Mouse (Mus musculus) kidney, postnatal 10 days (tissue): ENCODE results near the gene Itpa.

ENCODE experiments used
- DNase-seq: peaks from one replicate; pipeline ENCODE4 v3.0.0; 2021; ENCODE audit warnings: mixed read lengths

Itpa gene

DNA sequence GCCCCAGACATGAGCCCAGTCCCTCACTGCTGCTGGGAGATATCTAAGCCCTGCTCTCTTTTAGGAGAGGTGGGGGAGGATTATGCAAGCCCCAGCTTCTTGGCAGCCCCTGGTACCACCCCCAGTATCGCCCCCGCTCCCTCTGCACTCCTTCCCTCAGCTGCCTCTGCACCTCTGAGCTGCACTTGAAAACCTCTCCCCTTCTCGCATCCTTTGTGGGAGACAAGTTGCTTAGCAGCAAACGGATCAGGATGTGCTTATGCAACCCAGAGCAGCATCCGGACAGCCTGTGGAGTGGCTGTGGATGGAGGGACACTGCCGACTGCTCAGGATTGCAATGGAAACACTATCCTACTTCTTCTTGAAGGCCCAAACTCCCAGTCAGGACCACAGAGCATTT, 9.9 kb upstream of the Itpa start:
- DNase-seq, result no peak

DNA sequence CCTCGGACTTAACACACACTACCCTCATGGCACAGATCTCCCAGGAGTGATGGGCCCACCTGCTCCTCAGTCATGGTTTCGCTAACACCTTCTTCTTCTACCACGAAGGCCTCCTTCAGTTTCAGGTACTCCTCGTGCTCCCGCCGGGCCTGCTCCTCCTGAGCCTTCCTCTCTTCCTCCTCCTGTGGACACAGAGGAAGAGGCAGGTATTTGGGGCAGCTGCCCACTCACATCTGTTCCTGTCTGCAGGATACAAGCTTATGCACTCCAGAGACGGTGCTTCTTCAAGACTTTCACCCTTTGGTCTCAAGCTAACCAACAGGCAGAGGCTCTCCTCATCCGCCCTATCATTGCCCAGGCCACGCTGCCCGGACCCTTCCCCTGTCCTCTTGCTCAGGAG, 8.9 kb upstream of the Itpa start:
- DNase-seq, result no peak

DNA sequence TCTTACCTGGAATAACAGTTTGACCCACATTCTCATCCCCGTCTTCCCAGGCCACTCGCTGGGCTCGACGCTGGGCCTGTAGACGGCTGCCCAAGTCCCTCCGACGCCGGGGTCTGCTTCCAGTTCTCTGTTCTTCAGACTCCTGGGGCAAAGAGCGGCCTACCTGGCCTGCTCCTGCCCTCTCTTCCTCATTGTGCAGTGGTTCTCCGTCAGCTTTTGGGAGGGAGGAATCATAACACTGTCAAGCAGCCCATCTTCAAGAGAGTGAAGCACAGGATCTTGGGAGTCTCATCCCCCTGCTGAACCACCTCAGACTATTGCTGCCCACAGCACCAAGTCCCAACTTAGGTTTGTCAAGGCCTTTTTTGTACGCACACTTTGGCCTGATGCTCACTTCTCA, 4.1 kb upstream of the Itpa start:
- DNase-seq, result no peak

DNA sequence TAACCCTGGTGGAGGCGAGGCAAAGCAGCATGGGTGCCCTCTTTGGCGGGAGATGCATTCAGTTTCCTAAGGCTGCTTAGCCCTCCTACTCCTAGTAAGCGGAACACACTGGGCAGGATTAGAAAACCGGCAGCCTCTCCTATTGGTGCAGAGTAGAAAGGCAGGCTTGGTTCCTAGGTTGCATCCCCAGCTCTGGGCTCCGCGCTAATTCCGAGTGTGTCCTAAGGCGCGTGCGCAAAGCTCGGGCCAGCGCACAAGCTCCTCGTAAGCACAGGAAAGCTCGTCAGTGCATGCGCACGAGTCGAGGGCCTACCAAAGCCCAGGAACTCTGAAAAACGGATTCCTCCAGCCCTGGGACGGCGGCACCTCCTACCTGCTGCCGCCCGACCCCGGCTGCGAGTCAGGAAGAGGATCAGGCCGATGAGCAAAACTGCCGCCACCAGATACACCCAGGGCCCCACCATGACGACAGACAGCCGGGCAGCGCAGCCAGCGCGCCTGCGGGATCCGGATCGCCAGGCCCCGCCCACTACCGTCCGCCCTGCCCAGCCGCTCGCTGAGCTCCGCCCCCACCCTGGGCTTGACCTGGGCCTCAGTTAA, 3.2 kb upstream of the Itpa start, which contains the start of gene Ddrgk1:
Gene Ddrgk1 (minus strand): TSS at position 558 of the 600 bp plus-strand sequence.
- DNase-seq, result peak; percentile 96

DNA sequence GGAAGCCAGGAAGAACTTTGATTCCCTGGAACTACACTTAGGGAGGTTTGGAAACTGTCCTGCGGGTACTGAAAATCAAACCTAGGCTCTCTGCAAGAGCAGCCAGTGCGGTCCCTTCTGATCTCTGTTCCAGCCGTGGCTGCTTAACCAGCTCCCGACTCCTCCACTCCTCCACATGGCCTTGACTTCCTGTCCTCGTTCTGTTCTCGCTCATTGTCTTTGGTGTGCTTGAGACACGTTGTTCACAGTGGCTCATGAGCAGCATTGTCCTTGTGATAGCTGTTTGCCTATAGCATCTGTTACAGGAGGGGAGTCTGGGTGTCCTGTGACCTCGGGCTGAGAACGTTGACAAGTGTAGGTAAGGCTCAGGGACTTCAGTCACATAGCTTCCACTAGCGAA, 9.8 kb downstream of the Itpa start:
- no peak for DNase-seq

DNA sequence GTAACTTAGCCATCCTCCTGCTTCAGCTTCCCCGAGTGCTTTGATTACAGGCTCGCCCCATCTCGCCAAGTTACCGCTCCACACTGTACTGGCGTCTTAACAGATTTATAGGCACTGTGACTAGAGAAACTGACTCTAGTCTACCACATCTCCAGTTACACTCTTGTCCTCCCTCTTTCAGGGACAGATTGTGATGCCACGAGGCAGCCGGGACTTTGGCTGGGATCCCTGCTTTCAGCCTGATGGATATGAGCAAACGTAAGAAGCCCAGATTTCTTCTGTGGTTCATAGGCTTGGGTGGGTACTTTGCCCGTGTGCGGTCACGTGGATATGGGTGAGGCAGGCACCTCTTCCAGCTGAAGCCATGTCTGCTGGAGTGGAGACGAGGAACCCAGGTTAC, 11.7 kb downstream of the Itpa start:
- no peak for DNase-seq

DNA sequence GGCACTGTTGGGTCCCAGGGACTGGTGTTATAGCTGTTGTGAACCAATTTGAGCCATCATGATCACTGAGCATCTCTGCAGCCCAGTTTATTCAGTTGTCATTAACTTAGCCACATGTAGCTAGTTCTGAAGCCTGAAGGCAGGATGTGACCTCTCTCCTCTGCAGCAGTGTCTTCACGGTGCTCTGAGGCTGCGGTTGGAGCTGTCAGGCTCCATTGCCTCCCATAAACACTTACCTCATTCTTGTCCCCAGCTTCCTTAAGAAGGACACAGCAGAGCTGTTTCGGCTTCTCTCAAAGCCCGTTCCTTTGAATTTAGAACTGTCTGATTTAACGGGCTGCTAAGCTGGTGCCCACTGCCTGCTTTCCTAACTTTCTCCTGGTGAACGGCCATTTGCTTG, 12.5 kb downstream of the Itpa start:
- no peak for DNase-seq

DNA sequence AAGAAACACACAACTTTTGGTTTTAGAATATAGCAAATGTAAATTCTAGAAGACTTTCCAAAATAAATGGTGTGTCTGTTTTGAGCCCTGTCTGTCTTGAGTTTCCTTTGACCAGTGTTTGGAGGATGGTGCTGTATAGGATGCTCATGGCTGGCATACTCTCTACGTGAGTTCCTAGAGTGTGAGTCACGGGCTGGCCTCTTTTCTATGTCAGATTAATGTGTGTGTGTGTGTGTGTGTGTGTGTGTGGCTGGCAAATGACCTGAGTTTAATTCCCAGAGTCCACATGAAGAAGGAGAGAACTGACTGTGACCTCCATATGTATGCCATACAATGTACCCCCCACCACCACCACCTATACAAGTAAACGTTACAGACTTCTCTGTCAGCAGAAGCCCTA, 14.1 kb downstream of the Itpa start:
- no peak for DNase-seq

DNA sequence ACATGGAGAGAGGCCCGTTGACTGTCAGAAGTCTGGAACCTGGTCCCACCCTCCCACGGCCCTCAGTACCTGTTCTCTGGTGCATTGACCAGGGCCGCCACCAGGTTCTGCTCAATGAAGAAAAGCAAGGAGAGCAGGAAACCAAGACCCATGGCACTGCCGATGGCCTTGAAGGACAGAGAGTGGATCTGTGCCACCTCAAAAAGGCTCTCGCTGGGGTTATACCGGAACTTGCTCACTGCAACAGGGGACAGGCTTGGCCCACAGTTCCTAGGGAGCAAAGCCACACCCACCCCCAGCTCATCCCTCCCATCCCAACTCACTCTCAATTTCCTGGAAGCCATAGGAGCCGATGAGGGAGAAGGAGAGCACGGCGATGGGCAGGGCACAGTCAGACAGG, 18.0 kb downstream of the Itpa start:
- DNase-seq, result no peak

DNA sequence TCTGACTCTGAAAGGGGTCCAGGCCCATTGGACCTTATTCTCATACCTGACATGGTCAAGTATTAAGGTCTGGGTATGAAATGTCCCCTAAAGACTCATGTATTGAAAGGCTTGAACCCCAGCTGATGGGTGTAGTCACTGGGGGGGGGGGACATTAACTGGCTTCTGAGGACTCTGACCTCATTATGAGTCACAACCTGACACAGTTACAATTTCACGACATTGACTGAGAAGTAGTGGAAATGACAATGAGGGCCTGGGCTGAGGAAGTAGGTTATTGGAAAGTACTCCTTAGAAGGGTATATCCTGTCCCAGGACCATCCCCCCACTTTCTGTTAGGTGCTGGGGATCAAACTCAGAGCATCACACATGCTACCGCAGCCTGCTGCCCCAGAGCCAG, 21.6 kb downstream of the Itpa start:
- DNase-seq, result no peak

DNA sequence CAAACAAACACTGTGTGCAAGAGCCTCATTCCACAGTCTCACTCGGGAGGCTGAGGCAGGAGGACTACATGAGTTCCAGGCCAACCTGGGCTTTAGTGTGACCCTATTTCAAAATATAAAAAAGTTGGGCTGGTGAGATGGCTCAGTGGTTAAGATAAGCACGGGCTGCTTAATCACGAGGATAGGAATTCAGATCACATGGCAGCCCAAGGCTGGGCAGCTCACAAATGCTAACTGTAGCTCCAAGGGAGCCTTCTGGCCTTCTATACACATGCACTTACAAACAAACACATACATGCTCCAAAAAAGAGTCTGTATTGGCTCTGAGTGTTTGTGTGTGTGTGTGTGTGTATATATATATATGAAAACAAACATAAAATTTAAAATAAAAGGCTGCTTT, 26.2 kb downstream of the Itpa start:
- no peak for DNase-seq

DNA sequence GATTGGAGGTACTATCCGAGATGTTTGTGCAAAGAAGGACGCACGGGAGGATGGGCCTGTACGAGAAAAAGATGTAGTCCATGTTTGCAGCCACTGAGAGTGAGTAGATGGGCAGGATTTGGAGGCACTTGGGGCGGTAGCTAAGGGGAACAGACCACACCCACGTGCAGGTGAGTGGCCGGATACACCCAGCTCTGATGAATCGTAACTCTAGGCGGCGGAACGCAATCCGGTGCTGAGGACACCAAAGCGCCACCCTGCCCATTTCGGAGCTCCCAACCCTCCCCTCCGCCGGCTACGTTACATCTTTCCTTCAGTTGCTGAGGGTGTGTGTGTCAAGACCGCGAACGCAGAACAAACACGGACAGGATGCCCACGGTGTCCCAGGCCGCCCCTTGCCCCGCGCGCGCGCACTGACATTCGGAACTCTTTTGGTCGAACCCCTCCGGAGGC, 29.3 kb downstream of the Itpa start:
- DNase-seq, result peak; percentile 37

DNA sequence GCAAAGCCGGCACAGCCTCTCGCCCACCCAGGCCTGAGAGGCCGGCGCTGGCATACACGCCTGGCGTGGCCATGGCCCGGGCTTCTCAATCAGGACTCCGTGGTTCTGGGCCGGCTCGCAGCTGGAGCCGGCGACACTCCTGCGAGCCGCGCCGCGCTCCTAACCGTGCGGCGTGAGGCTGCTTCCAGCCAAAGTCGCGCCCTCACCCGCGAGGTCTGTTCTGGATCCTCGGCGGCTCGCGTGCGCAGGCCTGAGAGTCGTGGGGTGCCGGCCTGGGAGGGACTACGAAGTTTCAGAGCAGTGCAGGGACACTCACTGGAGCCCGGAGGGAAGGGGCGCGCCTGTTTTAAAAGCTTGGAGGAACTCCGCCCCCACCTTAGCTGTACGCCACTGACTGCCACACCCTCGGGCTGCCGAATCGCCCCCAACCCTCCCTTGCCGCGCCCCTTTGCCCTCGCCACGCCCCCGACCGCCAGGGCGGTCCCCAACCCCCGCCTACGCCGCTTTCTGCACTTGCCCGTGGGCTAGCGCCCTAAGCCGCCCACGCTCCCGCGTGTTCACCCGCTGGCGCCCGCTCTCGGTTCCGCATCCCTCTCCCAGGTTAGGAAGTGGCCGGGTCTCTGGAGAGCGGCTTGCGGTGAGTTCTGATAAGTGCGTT, 29.9 kb downstream of the Itpa start, which contains the start of gene Slc4a11:
Gene Slc4a11 (minus strand): TSS at position 367 of the 658 bp plus-strand sequence.
- DNase-seq, result peak; percentile 82

DNA sequence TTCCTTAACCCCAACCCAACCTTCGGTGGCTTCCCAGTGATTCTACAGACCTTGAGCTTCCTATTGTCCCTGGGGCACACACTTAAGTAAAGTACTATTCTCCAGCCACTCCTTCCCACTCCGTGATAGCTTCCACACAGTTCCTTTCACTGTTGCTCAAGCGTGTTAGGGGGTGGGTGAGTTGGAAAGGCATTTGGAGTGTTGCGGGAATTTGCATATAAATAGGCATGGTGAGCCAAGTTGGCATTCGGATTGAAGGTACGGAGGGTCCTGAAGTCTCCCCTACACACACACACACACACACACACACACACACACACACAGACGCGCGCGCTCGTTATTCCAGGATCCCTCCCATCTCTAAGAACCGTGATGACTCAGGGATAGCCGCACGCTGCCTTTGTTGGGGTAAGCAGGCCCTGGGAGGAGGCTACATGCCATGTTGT, 30.4 kb downstream of the Itpa start:
- DNase-seq, result peak; percentile 17

DNA sequence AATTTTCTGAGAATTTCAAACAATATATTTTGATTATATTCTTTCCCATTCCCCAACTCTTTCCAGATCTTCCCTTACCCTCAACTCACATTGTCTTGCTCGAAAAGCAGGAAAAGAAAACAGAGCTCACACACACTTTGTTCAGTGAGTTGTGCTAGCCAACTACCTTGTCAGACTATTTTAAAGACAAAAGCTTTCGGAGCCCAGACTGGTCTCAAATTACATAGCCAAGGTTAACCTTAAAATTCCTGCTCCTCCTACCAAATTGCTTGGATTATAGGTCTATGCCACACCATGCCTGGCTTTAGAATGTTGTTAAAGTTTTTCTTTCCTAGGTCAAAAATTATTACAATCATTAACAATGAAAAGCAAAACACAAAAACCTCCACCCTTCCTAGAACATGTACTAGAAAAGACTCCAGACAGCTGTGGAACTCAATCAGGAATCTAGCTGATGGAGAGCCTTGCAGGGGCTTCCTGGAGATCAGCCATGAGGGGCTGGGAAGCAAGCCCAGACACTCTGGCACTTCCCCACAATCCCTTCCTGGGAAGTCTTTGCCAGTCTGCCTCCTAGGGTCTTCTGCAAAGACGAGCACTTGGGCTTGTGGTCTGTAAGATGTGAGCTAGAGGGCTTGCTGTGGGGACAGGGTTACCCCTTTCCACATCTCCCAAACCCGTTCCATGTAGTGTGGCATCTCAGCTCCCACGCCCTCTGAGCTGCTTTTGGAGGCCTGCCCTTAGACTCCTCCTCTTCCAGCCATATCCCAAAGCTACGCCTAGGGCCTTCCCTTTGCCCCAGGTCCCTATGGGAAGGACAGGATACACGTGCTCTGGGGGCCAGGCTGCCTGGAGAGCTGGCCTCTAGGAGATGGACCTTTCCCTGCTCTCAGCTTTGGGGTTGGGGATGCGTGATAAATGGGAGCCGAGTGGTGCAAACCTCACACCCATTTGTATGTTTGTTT, 36.9 kb downstream of the Itpa start:
- no peak for DNase-seq

DNA sequence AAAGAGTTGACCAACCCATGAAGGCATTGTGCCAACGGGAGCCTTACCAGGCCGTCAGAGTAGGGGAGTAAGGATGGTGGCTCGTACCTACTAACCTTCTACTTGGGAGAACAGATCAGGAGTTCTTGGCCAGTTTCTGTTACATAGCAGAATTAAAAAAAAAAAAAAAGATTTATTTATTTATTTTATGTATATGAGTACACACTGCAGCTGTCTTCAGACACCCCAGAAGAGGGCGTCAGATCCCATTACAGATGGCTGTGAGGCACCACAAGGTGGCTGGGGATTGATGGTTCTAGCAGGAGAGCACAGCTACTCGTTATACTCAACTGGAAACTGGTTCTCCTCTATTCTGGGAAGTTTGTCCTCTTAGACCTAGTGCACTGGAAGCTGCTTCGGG, 37.8 kb downstream of the Itpa start:
- no peak for DNase-seq

DNA sequence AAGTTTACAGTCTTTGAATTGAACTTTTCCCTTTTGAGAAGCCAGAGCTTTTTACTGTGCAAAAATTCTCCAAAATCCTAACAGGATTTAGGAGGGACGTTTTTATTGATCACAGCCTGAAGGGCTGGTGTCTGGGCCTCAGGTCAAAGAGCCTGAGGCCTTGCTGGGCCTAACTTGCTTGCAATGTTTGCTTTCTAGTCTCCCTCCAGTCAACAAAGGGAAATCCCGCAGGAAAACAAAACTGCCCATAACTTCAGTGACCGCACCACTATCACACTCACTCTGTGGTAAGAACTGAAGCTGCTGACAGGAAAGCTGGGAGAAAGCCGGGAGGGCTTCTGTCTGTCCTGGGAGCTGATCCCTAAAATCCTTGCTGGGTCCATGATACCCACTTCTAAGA, 39.2 kb downstream of the Itpa start:
- no peak for DNase-seq

DNA sequence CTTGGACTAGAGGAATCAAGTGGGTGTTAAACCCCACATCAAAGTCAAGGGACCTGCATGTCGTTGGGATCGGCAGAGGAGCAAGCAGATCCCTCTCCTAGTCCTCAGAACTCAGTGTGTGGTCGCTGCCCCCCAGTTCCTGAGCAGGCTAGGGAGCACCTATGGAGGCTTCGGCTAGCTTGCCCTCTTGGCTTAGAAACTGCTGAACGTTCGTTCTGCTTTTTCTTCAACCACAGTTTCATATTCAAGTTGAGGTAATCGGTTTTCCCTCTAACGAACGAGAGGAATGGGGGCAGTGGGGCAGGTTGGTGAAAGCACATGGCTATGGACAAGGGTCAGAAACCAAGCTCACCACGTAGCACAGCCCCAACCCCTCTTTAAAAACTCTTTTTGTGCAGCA, 39.6 kb downstream of the Itpa start:
- no peak for DNase-seq

DNA sequence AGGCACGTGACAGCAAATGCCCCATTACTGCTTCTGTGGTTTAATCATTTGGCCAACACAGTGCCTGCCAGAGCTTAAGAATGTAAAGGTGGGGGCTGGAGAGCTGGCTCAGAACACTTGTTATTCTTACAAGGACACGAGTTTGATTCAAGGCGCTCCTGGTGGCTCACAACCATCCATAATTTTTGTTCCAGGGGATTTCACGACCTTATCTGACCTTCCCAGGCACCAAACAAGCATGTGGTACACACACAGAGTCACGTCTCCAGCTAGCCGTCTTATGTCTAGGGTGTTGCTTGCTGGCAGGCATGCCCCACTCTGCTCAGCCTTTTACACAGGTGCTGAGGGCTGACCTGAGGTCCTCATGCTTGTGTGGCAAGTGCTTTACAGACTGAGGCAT, 50.5 kb downstream of the Itpa start:
- DNase-seq, result peak; percentile 30

DNA sequence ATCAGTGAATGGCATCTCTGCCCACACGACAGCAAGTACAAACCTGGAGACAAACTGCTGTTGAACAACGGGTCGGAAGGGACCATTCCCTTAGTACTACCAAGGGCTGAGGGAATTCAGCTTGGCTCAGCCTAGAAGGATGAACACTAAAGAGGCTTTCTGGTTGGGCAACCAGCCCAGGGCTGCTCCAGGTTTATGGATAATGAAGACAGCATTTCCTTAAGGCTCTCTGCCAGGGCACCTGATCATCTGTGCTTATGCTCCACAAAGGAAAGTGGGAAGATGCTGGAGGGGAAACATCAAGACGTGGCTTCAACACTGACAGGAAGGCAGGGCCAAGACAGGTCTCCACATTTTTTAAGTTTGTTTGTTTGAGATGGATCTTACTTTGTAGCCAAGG, 57.0 kb downstream of the Itpa start:
- no peak for DNase-seq

DNA sequence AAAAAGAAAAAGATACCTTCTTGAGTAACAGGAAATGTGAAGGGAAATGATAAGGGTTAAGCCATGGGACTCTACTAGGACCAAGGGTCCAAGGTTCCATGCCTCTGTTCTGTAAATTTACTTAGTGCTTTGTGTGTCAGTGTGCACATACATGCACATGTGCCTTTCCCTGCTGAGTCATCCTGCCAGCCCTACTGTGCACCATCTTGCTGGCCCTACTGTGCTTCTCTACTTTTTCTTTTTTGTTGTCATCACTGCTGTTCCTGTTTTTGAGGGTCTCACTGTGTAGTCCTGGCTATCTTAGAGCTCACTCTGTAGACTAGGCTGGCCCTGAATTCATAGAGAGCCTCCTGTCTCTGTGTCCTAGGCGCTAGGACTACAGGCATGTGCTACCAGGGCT, 60.3 kb downstream of the Itpa start:
- no peak for DNase-seq

DNA sequence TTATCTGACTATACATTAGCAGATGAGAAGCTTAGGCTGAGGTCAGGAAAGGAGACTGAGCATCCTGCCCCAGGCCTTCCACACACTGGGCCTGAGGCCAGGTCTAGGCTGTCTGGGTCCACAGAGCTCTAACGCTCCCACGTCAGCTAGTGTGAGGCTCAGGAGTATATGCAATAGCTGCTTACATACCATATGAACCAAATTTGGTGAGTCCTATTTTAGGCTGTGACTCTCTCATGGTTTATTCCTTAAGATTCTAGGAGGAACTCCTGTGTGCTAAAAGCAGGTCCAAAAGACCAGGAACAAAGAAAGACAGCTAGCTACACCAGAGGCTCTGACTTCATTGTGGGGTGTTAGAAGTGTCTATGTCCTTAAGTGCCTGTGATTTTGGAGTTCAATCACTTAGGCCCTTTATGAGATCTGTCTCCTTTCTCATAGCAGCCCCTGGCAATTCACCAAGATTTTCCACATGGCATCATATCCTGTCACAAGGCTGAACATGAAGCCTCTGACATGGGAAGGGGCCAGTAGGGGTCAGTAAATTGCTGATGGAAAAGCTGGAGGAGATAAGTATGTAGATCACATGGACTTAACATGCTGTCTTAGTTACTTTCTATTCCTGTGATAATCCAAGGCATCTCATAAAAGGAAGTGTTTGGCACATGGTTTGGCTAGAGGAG, 61.6 kb downstream of the Itpa start:
- DNase-seq, result peak; percentile 22

DNA sequence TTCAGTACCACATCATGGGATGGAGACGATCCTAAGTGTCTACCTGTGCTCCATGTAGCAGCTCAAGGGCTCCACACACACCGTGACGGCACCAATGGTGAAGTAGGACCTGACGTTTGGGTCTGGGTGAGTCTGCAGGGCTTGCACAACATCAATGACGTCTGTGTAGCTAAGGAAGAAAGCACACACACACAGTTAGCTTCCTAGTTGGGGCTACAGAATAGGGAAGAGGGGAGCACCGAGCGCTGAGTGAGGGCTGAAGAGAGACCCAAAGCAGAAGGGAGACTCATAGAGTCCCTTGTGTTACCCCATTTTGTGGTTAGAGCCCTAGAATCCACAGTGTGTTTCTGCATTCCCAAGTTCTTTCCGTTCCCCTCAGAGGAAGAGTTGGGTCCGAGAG, 63.3 kb downstream of the Itpa start:
- DNase-seq, result no peak
